Mouse (Mus musculus) erythroblast, embryonic 14.5 days (primary cell): ENCODE results near the gene Cuedc1. TPM values are rescaled to one million over a fixed set of nuclear protein-coding genes. Genes with fewer than 3 reads are reported as not detected.

Source experiments
- H3K27me3 ChIP-seq: 2 replicates; pipeline ENCODE4 v1.6.1; 2012; ENCODE audit warnings: inconsistent platforms; ENCODE audit not compliant: control insufficient read depth
- H3K36me3 ChIP-seq: 2 replicates; pipeline ENCODE4 v1.6.1; 2012; ENCODE audit warnings: mild to moderate bottlenecking, inconsistent platforms; ENCODE audit not compliant: control insufficient read depth
- H3K4me1 ChIP-seq: 2 replicates; pipeline ENCODE4 v1.6.1; 2012; ENCODE audit warnings: inconsistent platforms; ENCODE audit not compliant: control insufficient read depth
- H3K4me3 ChIP-seq: replicated peaks from 2 replicates; pipeline ENCODE3; 2012; ENCODE audit warnings: moderate library complexity, mild to moderate bottlenecking, inconsistent platforms
- H3K9me3 ChIP-seq: 2 replicates; pipeline ENCODE4 v1.6.1; 2012; ENCODE audit warnings: low read length, inconsistent platforms, mixed read lengths; ENCODE audit not compliant: control insufficient read depth
- GATA1 ChIP-seq: IDR thresholded peaks from 2 replicates; pipeline ENCODE4 v1.6.1; 2012; ENCODE audit warnings: low read length, inconsistent platforms, mixed read lengths
- TAL1 ChIP-seq: IDR thresholded peaks from 3 replicates; pipeline ENCODE4 v1.6.1; 2012; ENCODE audit warnings: low read length, inconsistent platforms, mixed read lengths
- polyA plus RNA-seq: library from polyadenylated mRNA; stranded (reverse); fragments of >175 nt; gene quantifications from 2 replicates; pipeline ENCODE4 v1.2.3, GENCODE M21; 2012

The Cuedc1 gene
- polyA plus RNA-seq, 1 experiment: 0.05 TPM

- H3K9me3 ChIP-seq: no peaks in the 10 kb centered on the region
- peaks cover 4% of the 10 kb centered on the region for H3K4me1 ChIP-seq
These were observed 50.9 kb downstream of the Cuedc1 start for GRCm38 (mm10) chr11:88148638-88149279.

GRCm38 (mm10) chr11:88151379-88152155, 53.7 kb downstream of the Cuedc1 start:
- no peaks in the 10 kb centered on the region for H3K9me3 ChIP-seq
- no peak overlapping the region for H3K4me3 ChIP-seq
- peaks cover 4% of the 10 kb centered on the region for H3K4me1 ChIP-seq
- no peaks in the 10 kb centered on the region for H3K36me3 ChIP-seq
- peaks cover 10% of the 10 kb centered on the region for H3K27me3 ChIP-seq
- TF ChIP-seq GATA1 (no peak), TAL1 (no peak)

More at GRCm38 (mm10) chr11:88148638-88149279, 50.9 kb downstream of the Cuedc1 start:
- peaks cover 27% of the 10 kb centered on the region for H3K27me3 ChIP-seq
- H3K36me3 ChIP-seq: no peaks in the 10 kb centered on the region
- H3K4me3 ChIP-seq: no peak overlapping the region
- TF ChIP-seq GATA1: no peak
- TF ChIP-seq TAL1: no peak

- TF ChIP-seq GATA1: no peak
- TF ChIP-seq TAL1: no peak
- Histone ChIP-seq H3K4me3 (no peak overlapping the region), H3K9me3 (no peaks in the 10 kb centered on the region), H3K4me1 (no peaks in the 10 kb centered on the region), H3K27me3 (peaks cover 6% of the 10 kb centered on the region; the same call in 1 of the 2 replicates), H3K36me3 (no peaks in the 10 kb centered on the region)
These were observed 56.0 kb downstream of the Cuedc1 start for GRCm38 (mm10) chr11:88153880-88154279.

- Histone ChIP-seq H3K36me3 (no peaks in the 10 kb centered on the region), H3K4me1 (no peaks in the 10 kb centered on the region), H3K9me3 (no peaks in the 10 kb centered on the region), H3K27me3 (peaks cover 6% of the 10 kb centered on the region; the same call in 1 of the 2 replicates), H3K4me3 (no peak overlapping the region)
- TF ChIP-seq TAL1 (no peak), GATA1 (no peak)
These were observed 56.6 kb downstream of the Cuedc1 start for GRCm38 (mm10) chr11:88154500-88154899.

GRCm38 (mm10) chr11:88155451-88155850, 57.6 kb downstream of the Cuedc1 start:
- Histone ChIP-seq H3K4me3 (no peak overlapping the region), H3K27me3 (peaks cover 12% of the 10 kb centered on the region), H3K36me3 (no peaks in the 10 kb centered on the region), H3K9me3 (no peaks in the 10 kb centered on the region), H3K4me1 (no peaks in the 10 kb centered on the region)
- no peak for TF ChIP-seq GATA1
- TF ChIP-seq TAL1: no peak

GRCm38 (mm10) chr11:88155998-88156397, 58.1 kb downstream of the Cuedc1 start:
- Histone ChIP-seq H3K4me1 (peaks cover under 1% of the 10 kb centered on the region), H3K36me3 (no peaks in the 10 kb centered on the region)
- TF ChIP-seq TAL1 (no peak), GATA1 (no peak)

GRCm38 (mm10) chr11:88156403-88156802, 58.5 kb downstream of the Cuedc1 start:
- Histone ChIP-seq H3K4me3 (no peak overlapping the region), H3K36me3 (no peaks in the 10 kb centered on the region), H3K4me1 (peaks cover 4% of the 10 kb centered on the region), H3K9me3 (no peaks in the 10 kb centered on the region), H3K27me3 (peaks cover 15% of the 10 kb centered on the region)
- TF ChIP-seq GATA1 (no peak), TAL1 (no peak)

More at GRCm38 (mm10) chr11:88155998-88156397, 58.1 kb downstream of the Cuedc1 start:
- H3K9me3 ChIP-seq: no peaks in the 10 kb centered on the region
- H3K4me3 ChIP-seq: no peak overlapping the region
- H3K27me3 ChIP-seq: peaks cover 14% of the 10 kb centered on the region

- peaks cover 31% of the 10 kb centered on the region for H3K27me3 ChIP-seq
- no peak overlapping the region for H3K4me3 ChIP-seq
- H3K4me1 ChIP-seq: peaks cover 7% of the 10 kb centered on the region
- H3K36me3 ChIP-seq: no peaks in the 10 kb centered on the region
- TF ChIP-seq TAL1 (no peak), GATA1 (no peak)
- no peaks in the 10 kb centered on the region for H3K9me3 ChIP-seq
These were observed 61.0 kb downstream of the Cuedc1 start for GRCm38 (mm10) chr11:88158842-88159246.

- Histone ChIP-seq H3K27me3 (peaks cover 31% of the 10 kb centered on the region), H3K36me3 (no peaks in the 10 kb centered on the region), H3K4me3 (no peak overlapping the region), H3K4me1 (peaks cover 7% of the 10 kb centered on the region), H3K9me3 (no peaks in the 10 kb centered on the region)
- TF ChIP-seq GATA1 (no peak), TAL1 (no peak)
These were observed 61.5 kb downstream of the Cuedc1 start for GRCm38 (mm10) chr11:88159389-88159788.
